Mouse (Mus musculus): ENCODE data around the gene Polr3e.

- TF ChIP-seq CTCF (IDR thresholded peaks at IDR 0.05; ENCODE audit: control insufficient read depth, insufficient read depth, insufficient read length) (no peak), CEBPB (IDR thresholded peaks at IDR 0.05; ENCODE audit: low read depth) (no peak), MAX (IDR thresholded peaks at IDR 0.05) (no peak), FOSL1 (IDR thresholded peaks at IDR 0.05; ENCODE audit: insufficient read depth, low read length, poor library complexity, severe bottlenecking) (no peak), MYOG (IDR thresholded peaks at IDR 0.05; ENCODE audit: control insufficient read depth, extremely low read depth, insufficient read length) (no peak), USF1 (IDR thresholded peaks at IDR 0.05; ENCODE audit: low read depth) (no peak), MYOD1 (IDR thresholded peaks at IDR 0.05; ENCODE audit: control insufficient read depth, insufficient read length, low read depth) (no peak)
Measured at GRCm38 (mm10) chr7:120963126-120963525, 45.6 kb downstream of the Polr3e start.

Data from C2C12 (cell line).